ENCODE assay signal across 23 mouse cellular contexts in genomic region chr5:123338463-123338862, GRCm38 (mm10).
DNase-seq lines count a peak whose midpoint lies in the region; ATAC-seq lines count a peak whose summit lies in the region.
"Had no signal": no experiment of that assay in that cellular context is flagged by ENCODE, and none has a peak within 500 bp of the region (broad histone marks: within the 10 kb centered on the region; RNA-seq: fewer than 3 reads in every experiment).

No protein-coding gene starts in this region.

- DNase-seq in frontal cortex, postnatal 14 days (ENCODE audit: low spot score in 2 of 2), result no peak
- peak; percentile 51 for DNase-seq in right cerebral cortex, adult 18-20 months
- DNase-seq in right cerebral cortex, postnatal 4 days, result no peak
- DNase-seq in brain, adult 2 months (ENCODE audit: low read depth, low spot score), result peak; percentile 70
- DNase-seq in kidney, adult 9 months, result no peak
- DNase-seq: adrenal gland, adult 2 months; adrenal gland, postnatal 14 days; B cell, adult 2 months; cerebellum, adult 11-12 months; cerebellum, adult 8-10 months; cerebellum, postnatal 10 days; cerebellum, postnatal 36 days; embryo, embryonic 11 days; forebrain, postnatal 0 days; gastrocnemius, postnatal 10 days; gastrocnemius, postnatal 36 days; heart, adult 2 months; heart, postnatal 14 days; heart, postnatal 4 days had no signal

- ATAC-seq in frontal cortex, adult (ENCODE audit: low TSS enrichment), result peak; percentile 91
- ATAC-seq: forebrain, embryonic 13.5 days; forebrain, postnatal 0 days; hindbrain, postnatal 0 days; inflammation-experienced regulatory T-cells, adult 6 months had no signal

Comparison
In these comparisons a context has a peak if more than half of its experiments do, and no peak if none do; other contexts are left out.
1. DNase-seq: peak in right cerebral cortex, adult 18-20 months (single experiment) and brain, adult 2 months (single experiment); none in frontal cortex, postnatal 14 days (0 of 2), right cerebral cortex, postnatal 4 days (single experiment) and kidney, adult 9 months (single experiment).